27 mouse cellular contexts compared by ENCODE assay signal in the genomic region with DNA sequence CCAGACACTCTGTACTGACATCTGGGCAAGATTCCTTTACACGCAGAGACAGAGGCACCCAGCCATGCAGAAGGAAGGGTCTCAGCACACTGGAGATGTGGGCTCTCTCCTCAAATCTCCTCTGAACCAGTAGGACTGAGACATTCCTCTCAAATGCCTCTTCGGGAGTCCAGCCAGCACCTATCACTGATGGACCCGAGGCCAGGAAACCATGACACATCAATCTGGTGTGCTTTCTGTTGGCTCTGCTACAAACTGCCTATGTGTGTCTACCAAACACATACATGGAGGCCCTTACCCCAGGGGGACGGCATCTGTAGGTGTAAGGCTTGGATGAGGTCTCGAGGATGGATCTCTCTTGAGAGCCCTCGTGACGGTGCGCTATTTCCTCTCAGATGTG. TPM values are rescaled to one million over a fixed set of nuclear protein-coding genes. Genes with fewer than 3 reads are reported as not detected.
DNase-seq lines count a peak whose midpoint lies in the region; ATAC-seq and TF ChIP-seq lines count a peak whose summit lies in the region.
"Had no signal": no experiment of that assay in that cellular context is flagged by ENCODE, and none has a peak within 500 bp of the region (broad histone marks: within the 10 kb centered on the region; RNA-seq: fewer than 3 reads in every experiment).

No protein-coding gene starts in this region.

- no peak for DNase-seq in frontal cortex, postnatal 10 days (ENCODE audit: low spot score in 2 of 2)
- peak; percentile 15 to 23 for DNase-seq in heart, postnatal 10 days
- no peak for DNase-seq in heart, adult 8-10 months (ENCODE audit: low spot score)
- no peak for DNase-seq in layer of hippocampus, adult 2 months (ENCODE audit: low spot score in 2 of 2)
- DNase-seq in layer of hippocampus, adult 8-10 months (ENCODE audit: low spot score in 2 of 2) = no peak
- peak; percentile 59 for DNase-seq in NIH3T3 (ENCODE audit: low read depth)
- DNase-seq: adrenal gland, adult 8-10 months; adrenal gland, postnatal 25 days; cerebellum, adult 18-20 months; cerebellum, adult 9-10 months; cerebellum, postnatal 14 days; kidney, adult 11 months; kidney, adult 8-10 months had no signal

- intact Hi-C loops in heart, postnatal 10 days (cut with DNase I) = no loop called here

- H3K27ac ChIP-seq in layer of hippocampus, adult 2 months = peak overlapping the region; percentile 64
- H3K27ac ChIP-seq: forebrain, embryonic 10.5 days; heart, embryonic 13.5 days; hindbrain, embryonic 14.5 days; hindbrain, postnatal 0 days had no signal

- 0 out of 2 replicates have a peak, but pooled peaks have one; percentile 4 for ATAC-seq in frontal cortex, adult (ENCODE audit: low TSS enrichment)
- ATAC-seq: activated CD4-positive, CD25-positive, alpha-beta regulatory T cell, adult 4 months; CD4-positive, CD25-positive, alpha-beta regulatory T cell, adult 4 months; forebrain, embryonic 13.5 days; inflammation-experienced regulatory T-cells, adult 6 months had no signal

- no peak overlapping the region for H3K4me3 ChIP-seq in layer of hippocampus, adult 2 months
- H3K4me3 ChIP-seq: forebrain, embryonic 10.5 days; forebrain, embryonic 13.5 days; heart, embryonic 13.5 days had no signal

- TF ChIP-seq CTCF in layer of hippocampus, adult 2 months (conservative IDR thresholded peaks at IDR 0.05) = no peak

RNA-seq across cellular contexts. Expression of a gene that starts 32.3 kb away (rescaled TPM):
- total RNA-seq in heart, postnatal 10 days (2021) = not detected
- total RNA-seq in heart, adult 8-10 months (2022) = under 1 TPM in 2 of 4 experiments, not detected in 2; 0.14 TPM
- total RNA-seq in layer of hippocampus, adult 2 months (2021) = 100 to 1,000 TPM; 123 to 124 TPM
- total RNA-seq in layer of hippocampus, adult 8-10 months (2022) = 100 to 1,000 TPM; 115 to 125 (median 120) TPM
- total RNA-seq: gastrocnemius, adult 8-10 months; gastrocnemius, postnatal 36 days; granulocyte monocyte progenitor cell, adult 5-6 weeks; heart, postnatal 25 days; MEL had no signal

Comparison
In these comparisons a context has a peak if more than half of its experiments do, and no peak if none do; other contexts are left out.
1. DNase-seq: peak in heart, postnatal 10 days (2 of 2) and NIH3T3 (single experiment); none in frontal cortex, postnatal 10 days (0 of 2), heart, adult 8-10 months (single experiment), layer of hippocampus, adult 2 months (0 of 2) and layer of hippocampus, adult 8-10 months (0 of 2).
2. RNA of a gene that starts 32.3 kb away (total RNA-seq): 123 to 124 TPM in layer of hippocampus, adult 2 months and 115 to 125 TPM in layer of hippocampus, adult 8-10 months; 0.14 TPM in heart, adult 8-10 months and not detected in heart, postnatal 10 days; every median in the first group is over 100 times any median in the second.